Mouse (Mus musculus): ENCODE results near the gene Olfr221.

DNA sequence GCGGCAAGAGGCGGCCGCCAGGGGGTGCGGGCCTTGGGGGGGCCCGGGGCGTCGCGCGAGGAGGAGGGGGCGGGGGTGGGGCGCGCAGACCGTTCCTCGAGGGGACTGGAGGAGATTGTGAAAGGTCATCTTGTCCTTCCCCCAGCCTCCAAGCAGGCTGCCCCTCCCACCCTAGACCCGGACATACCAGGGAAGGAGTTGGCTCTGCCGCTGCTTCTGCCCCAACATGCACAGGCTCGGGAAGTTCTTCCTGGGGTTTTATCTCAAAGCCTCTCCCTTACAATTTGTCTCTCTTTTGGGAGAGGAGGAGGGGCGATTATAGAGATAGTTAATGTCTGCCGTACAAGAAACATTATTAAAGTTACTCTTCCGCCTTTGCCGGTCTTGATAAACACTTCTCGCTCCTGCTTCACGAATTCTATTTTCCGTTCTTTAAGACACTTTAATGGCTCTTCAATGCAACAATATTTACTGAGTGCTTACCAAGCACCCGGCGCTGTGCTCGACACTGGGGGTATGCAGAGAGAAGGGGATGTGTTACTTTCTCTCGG, 27.4 kb downstream of the Olfr221 start:
- no peak for TF ChIP-seq GATA1 (IDR thresholded peaks at IDR 0.05; ENCODE audit: borderline replicate concordance, low read length)
- no peak for TF ChIP-seq FLI1 (IDR thresholded peaks at IDR 0.05; ENCODE audit: low read length)

Measured in megakaryocyte, embryonic 14.5 days (primary cell).